ENCODE assay signal across 21 mouse cellular contexts in genomic region chr7:3397797-3398196, GRCm38 (mm10). TPM values are rescaled to one million over a fixed set of nuclear protein-coding genes. Genes with fewer than 3 reads are reported as not detected.
DNase-seq lines count a peak whose midpoint lies in the region; ATAC-seq and TF ChIP-seq lines count a peak whose summit lies in the region.
"Had no signal": no experiment of that assay in that cellular context is flagged by ENCODE, and none has a peak within 500 bp of the region (broad histone marks: within the 10 kb centered on the region; RNA-seq: fewer than 3 reads in every experiment).

No protein-coding gene starts in this region.

- H3K9me3 ChIP-seq in midbrain, embryonic 11.5 days (ENCODE audit: control insufficient read depth, low read length): no peaks in the 10 kb centered on the region
- no peaks in the 10 kb centered on the region for H3K9me3 ChIP-seq in midbrain, embryonic 10.5 days (replicated peaks)
- no peaks in the 10 kb centered on the region for H3K9me3 ChIP-seq in forebrain, embryonic 13.5 days (replicated peaks)
- H3K9me3 ChIP-seq in hindbrain, postnatal 0 days (ENCODE audit: low read length): no peaks in the 10 kb centered on the region
- H3K9me3 ChIP-seq in neural tube, embryonic 14.5 days (ENCODE audit: control insufficient read depth, low read length): no peaks in the 10 kb centered on the region

- no peak overlapping the region for H3K27ac ChIP-seq in midbrain, embryonic 11.5 days (ENCODE audit: low read depth, low read length)
- no peak overlapping the region for H3K27ac ChIP-seq in midbrain, embryonic 10.5 days (replicated peaks)
- no peak overlapping the region for H3K27ac ChIP-seq in forebrain, embryonic 13.5 days
- no peak overlapping the region for H3K27ac ChIP-seq in hindbrain, postnatal 0 days
- no peak overlapping the region for H3K27ac ChIP-seq in neural tube, embryonic 14.5 days (ENCODE audit: low read depth, low read length)
- H3K27ac ChIP-seq: gastrocnemius, adult 2 months; heart, adult 2 months had no signal

- H3K4me1 ChIP-seq in midbrain, embryonic 11.5 days (ENCODE audit: control insufficient read depth, insufficient read depth, low read length): 0 out of 2 replicates have a peak, but pooled peaks cover 2% of the 10 kb centered on the region
- peaks cover 13% of the 10 kb centered on the region for H3K4me1 ChIP-seq in midbrain, embryonic 10.5 days
- H3K4me1 ChIP-seq in forebrain, embryonic 13.5 days: peaks cover 27% of the 10 kb centered on the region
- peaks cover 4% of the 10 kb centered on the region; the same call in 1 of the 2 replicates for H3K4me1 ChIP-seq in hindbrain, postnatal 0 days (ENCODE audit: insufficient read depth, low read length)
- peaks cover 8% of the 10 kb centered on the region; the same call in 1 of the 2 replicates for H3K4me1 ChIP-seq in neural tube, embryonic 14.5 days (ENCODE audit: control insufficient read depth, insufficient read depth, low read length)

- no peak overlapping the region for H3K9ac ChIP-seq in midbrain, embryonic 11.5 days (ENCODE audit: low read length)
- H3K9ac ChIP-seq in forebrain, embryonic 13.5 days: 0 out of 2 replicates have a peak overlapping the region, but pooled peaks have one; percentile 18
- no peak overlapping the region for H3K9ac ChIP-seq in hindbrain, postnatal 0 days (replicated peaks; ENCODE audit: low read length)
- H3K9ac ChIP-seq in neural tube, embryonic 14.5 days (replicated peaks; ENCODE audit: low read depth, low read length): no peak overlapping the region
- H3K9ac ChIP-seq: lung, embryonic 14.5 days had no signal

- H3K4me3 ChIP-seq in midbrain, embryonic 11.5 days (ENCODE audit: low read depth, low read length): no peak overlapping the region
- H3K4me3 ChIP-seq in midbrain, embryonic 10.5 days: no peak overlapping the region
- H3K4me3 ChIP-seq in forebrain, embryonic 13.5 days: no peak overlapping the region
- H3K4me3 ChIP-seq in hindbrain, postnatal 0 days (ENCODE audit: low read length): no peak overlapping the region
- no peak overlapping the region for H3K4me3 ChIP-seq in neural tube, embryonic 14.5 days (ENCODE audit: low read depth, low read length)
- H3K4me3 ChIP-seq: erythroblast, embryonic 14.5 days; gastrocnemius, adult 2 months; heart, adult 2 months had no signal

- H3K36me3 ChIP-seq in midbrain, embryonic 11.5 days (ENCODE audit: control insufficient read depth, insufficient read depth, low read length): peaks cover 4% of the 10 kb centered on the region
- peaks cover 16% of the 10 kb centered on the region for H3K36me3 ChIP-seq in midbrain, embryonic 10.5 days
- peaks cover 29% of the 10 kb centered on the region for H3K36me3 ChIP-seq in forebrain, embryonic 13.5 days (ENCODE audit: poor library complexity, severe bottlenecking)
- H3K36me3 ChIP-seq in hindbrain, postnatal 0 days (ENCODE audit: insufficient read depth, low read length): 0 out of 2 replicates have a peak, but pooled peaks cover 3% of the 10 kb centered on the region
- peaks cover 6% of the 10 kb centered on the region; the same call in 1 of the 2 replicates for H3K36me3 ChIP-seq in neural tube, embryonic 14.5 days (ENCODE audit: control insufficient read depth, insufficient read depth, low read length)

- peak; percentile 77 for ATAC-seq in midbrain, embryonic 11.5 days (ENCODE audit: low FRiP score)
- ATAC-seq in forebrain, embryonic 13.5 days: peak; percentile 83
- ATAC-seq in hindbrain, postnatal 0 days: no peak; the same call in 1 of the 2 replicates
- ATAC-seq in neural tube, embryonic 14.5 days (ENCODE audit: low read depth): peak; percentile 75
- ATAC-seq: activated CD4-positive, CD25-positive, alpha-beta regulatory T cell, adult 4 months; intestine, postnatal 0 days had no signal

- peak; percentile 83 for DNase-seq in midbrain, embryonic 11.5 days (ENCODE audit: low spot score, missing footprints)
- DNase-seq in midbrain, embryonic 10.5 days (ENCODE audit: low spot score): no peak
- DNase-seq in hindbrain, postnatal 0 days (ENCODE audit: low spot score): peak; percentile 29
- DNase-seq in layer of hippocampus, adult 8-10 months (ENCODE audit: low spot score in 2 of 2): no peak
- no peak for DNase-seq in adrenal gland, postnatal 14 days
- DNase-seq in right cerebral cortex, postnatal 14 days: no peak
- DNase-seq: cerebellum, postnatal 14 days; gastrocnemius, adult 2 months; heart, adult 2 months; heart, postnatal 14 days; kidney, postnatal 25 days; lung, embryonic 14.5 days; right cerebral cortex, adult 18-20 months; thymus, postnatal 4 days had no signal

- H3K4me2 ChIP-seq in midbrain, embryonic 11.5 days: no peak overlapping the region
- H3K4me2 ChIP-seq in forebrain, embryonic 13.5 days: peak overlapping the region; percentile 17; the same call in 1 of the 2 replicates
- H3K4me2 ChIP-seq in hindbrain, postnatal 0 days (ENCODE audit: low read depth, low read length): peak overlapping the region; percentile 23
- H3K4me2 ChIP-seq in neural tube, embryonic 14.5 days (ENCODE audit: low read depth, low read length): peak overlapping the region; percentile 29
- H3K4me2 ChIP-seq: lung, embryonic 14.5 days had no signal

- 30% methylated on average over 7 of the region's 7 CpGs for WGBS in midbrain, embryonic 11.5 days
- WGBS in midbrain, embryonic 10.5 days: 54% methylated on average over 7 of the region's 7 CpGs
- 13% methylated on average over 7 of the region's 7 CpGs for WGBS in forebrain, embryonic 13.5 days
- 14% methylated on average over 7 of the region's 7 CpGs for WGBS in hindbrain, postnatal 0 days
- WGBS in neural tube, embryonic 14.5 days: 9% methylated on average over 7 of the region's 7 CpGs

- no peak for TF ChIP-seq CTCF in hindbrain, postnatal 0 days (IDR thresholded peaks at IDR 0.05; ENCODE audit: low read depth)

- H3K27me3 ChIP-seq in midbrain, embryonic 11.5 days (ENCODE audit: control insufficient read depth, insufficient read depth, low read length): no peaks in the 10 kb centered on the region
- H3K27me3 ChIP-seq in midbrain, embryonic 10.5 days (ENCODE audit: low read depth, poor library complexity, severe bottlenecking): no peaks in the 10 kb centered on the region
- H3K27me3 ChIP-seq in forebrain, embryonic 13.5 days: no peaks in the 10 kb centered on the region
- no peaks in the 10 kb centered on the region for H3K27me3 ChIP-seq in hindbrain, postnatal 0 days (ENCODE audit: insufficient read depth, low read length)
- no peaks in the 10 kb centered on the region for H3K27me3 ChIP-seq in neural tube, embryonic 14.5 days (ENCODE audit: control insufficient read depth, insufficient read depth, low read length)

RNA-seq across cellular contexts. Expression of gene Cacng8, which starts 7.3 kb away (rescaled TPM):
- 4.0 and 4.7 TPM in 2 replicates for polyA plus RNA-seq in midbrain, embryonic 11.5 days (2014; fragmentation: Nextera tagmentation; extraction: Ambion mirVana)
- 5.1 and 8.3 TPM in 2 replicates for polyA plus RNA-seq in midbrain, embryonic 10.5 days (2016; fragmentation: Nextera tagmentation; extraction: Ambion mirVana)
- 10.0 and 12.6 TPM in 2 replicates for polyA plus RNA-seq in forebrain, embryonic 13.5 days (2015; fragmentation: Nextera tagmentation; extraction: Ambion mirVana)
- total RNA-seq in hindbrain, postnatal 0 days (2014; rRNA removed): 36.5 and 49.0 TPM in 2 replicates
- 15.0 and 16.1 TPM in 2 replicates for polyA plus RNA-seq in hindbrain, postnatal 0 days (2015; fragmentation: Nextera tagmentation; extraction: Ambion mirVana)
- polyA plus RNA-seq in neural tube, embryonic 14.5 days (2014; fragmentation: Nextera tagmentation; extraction: Ambion mirVana): 12.9 and 13.5 TPM in 2 replicates
- 100 to 1,000 TPM; 331 to 354 (median 340) TPM for total RNA-seq in layer of hippocampus, adult 8-10 months (2022)
- total RNA-seq in adrenal gland, postnatal 14 days (2021): 2.8 and 4.3 TPM in 2 replicates
- total RNA-seq: gastrocnemius, adult 2 months; heart, adult 2 months; heart, postnatal 14 days; liver, adult 2 months; megakaryocyte progenitor cell, adult 5-6 weeks had no signal
- polyA plus RNA-seq: activated CD4-positive, CD25-positive, alpha-beta regulatory T cell, adult 4 months; erythroblast, embryonic 14.5 days; heart, adult 2 months; liver, adult 2 months had no signal

RNA-seq across cellular contexts. Expression of gene Cacng6, which starts 26.2 kb away (rescaled TPM):
- polyA plus RNA-seq in midbrain, embryonic 11.5 days (2014; fragmentation: Nextera tagmentation; extraction: Ambion mirVana): not detected in 2 replicates
- not detected in 2 replicates for polyA plus RNA-seq in midbrain, embryonic 10.5 days (2016; fragmentation: Nextera tagmentation; extraction: Ambion mirVana)
- not detected in 2 replicates for polyA plus RNA-seq in forebrain, embryonic 13.5 days (2015; fragmentation: Nextera tagmentation; extraction: Ambion mirVana)
- total RNA-seq in hindbrain, postnatal 0 days (2014; rRNA removed): not detected in 2 replicates
- polyA plus RNA-seq in hindbrain, postnatal 0 days (2015; fragmentation: Nextera tagmentation; extraction: Ambion mirVana): 0.26 and 0.28 TPM in 2 replicates
- polyA plus RNA-seq in neural tube, embryonic 14.5 days (2014; fragmentation: Nextera tagmentation; extraction: Ambion mirVana): 0.29 TPM in 1 of 2 replicates, not detected in the other
- 1 to 10 TPM; 1.2 to 2.5 (median 1.5) TPM for total RNA-seq in layer of hippocampus, adult 8-10 months (2022)
- not detected in 2 replicates for total RNA-seq in adrenal gland, postnatal 14 days (2021)
- total RNA-seq: megakaryocyte progenitor cell, adult 5-6 weeks had no signal
- polyA plus RNA-seq: activated CD4-positive, CD25-positive, alpha-beta regulatory T cell, adult 4 months; erythroblast, embryonic 14.5 days; liver, adult 2 months; lung, embryonic 14.5 days had no signal

Comparison
In these comparisons a context has a peak if more than half of its experiments do, and no peak if none do; other contexts are left out.
1. DNase-seq: peak in midbrain, embryonic 11.5 days (single experiment) and hindbrain, postnatal 0 days (single experiment); none in midbrain, embryonic 10.5 days (single experiment), layer of hippocampus, adult 8-10 months (0 of 2), adrenal gland, postnatal 14 days (single experiment) and right cerebral cortex, postnatal 14 days (single experiment).